Mouse (Mus musculus) cerebellum, adult 9-11 months (tissue): ENCODE data around the gene Cercam.

ENCODE experiments used
- DNase-seq: peaks from one replicate; pipeline ENCODE4 v3.0.0; 2022

The Cercam gene

DNA sequence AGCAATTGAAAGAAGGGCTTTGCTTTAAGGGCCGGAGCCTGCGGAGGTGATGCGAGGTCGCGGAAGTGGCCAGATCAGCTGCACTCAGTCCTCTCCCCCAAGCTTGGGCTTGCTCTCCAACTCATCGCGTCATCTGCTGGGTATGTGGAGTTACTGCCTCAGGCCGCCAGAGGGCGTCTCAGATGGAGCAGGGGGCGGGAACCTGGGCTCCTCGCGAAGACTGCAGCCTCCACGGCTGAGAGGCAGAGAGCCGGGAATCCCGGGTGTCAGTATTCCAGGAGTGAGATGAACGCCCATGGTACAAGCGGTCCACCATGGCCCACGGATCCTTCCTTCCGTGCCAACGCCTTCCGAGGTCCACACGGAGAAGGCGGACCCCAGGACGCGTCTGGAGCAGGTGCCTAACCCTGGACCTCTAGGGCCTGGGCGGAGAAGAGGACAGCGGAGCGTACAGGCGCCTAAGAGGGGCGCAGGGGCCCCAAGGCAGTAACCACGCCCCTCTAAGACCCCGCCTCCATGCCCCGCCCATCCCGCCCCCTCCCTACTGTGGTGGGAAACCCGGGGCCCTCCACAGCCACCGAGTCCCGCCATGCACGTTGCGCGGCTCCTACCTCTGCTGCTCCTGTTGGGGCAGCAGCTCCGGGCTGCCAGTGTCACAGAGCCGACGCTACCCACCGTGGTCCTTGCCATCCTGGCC is at the start of gene Cercam:
Gene Cercam (plus strand): TSS at position 216 of the 697 bp plus-strand sequence.
- DNase-seq: peak; percentile 89

DNA sequence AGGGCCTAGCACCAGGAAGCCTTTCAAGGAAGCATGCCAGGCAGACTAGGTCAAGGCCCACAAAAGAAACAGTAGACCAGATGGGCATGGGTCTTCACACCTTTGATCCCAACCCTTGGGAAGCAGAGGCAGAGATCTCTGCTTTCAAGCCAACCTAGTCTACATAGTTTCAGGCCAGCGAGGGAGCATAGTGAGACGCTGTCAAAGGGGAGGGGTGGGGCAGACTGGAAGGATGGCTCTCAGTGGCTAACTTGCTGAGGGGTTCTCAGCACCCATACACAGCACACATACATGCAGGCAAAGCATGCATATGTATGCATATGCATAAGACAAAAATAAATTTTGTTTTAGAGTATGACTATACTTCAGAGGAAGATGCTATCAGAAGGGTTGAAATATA is 49.6 kb upstream of the Cercam start:
- no peak for DNase-seq

DNA sequence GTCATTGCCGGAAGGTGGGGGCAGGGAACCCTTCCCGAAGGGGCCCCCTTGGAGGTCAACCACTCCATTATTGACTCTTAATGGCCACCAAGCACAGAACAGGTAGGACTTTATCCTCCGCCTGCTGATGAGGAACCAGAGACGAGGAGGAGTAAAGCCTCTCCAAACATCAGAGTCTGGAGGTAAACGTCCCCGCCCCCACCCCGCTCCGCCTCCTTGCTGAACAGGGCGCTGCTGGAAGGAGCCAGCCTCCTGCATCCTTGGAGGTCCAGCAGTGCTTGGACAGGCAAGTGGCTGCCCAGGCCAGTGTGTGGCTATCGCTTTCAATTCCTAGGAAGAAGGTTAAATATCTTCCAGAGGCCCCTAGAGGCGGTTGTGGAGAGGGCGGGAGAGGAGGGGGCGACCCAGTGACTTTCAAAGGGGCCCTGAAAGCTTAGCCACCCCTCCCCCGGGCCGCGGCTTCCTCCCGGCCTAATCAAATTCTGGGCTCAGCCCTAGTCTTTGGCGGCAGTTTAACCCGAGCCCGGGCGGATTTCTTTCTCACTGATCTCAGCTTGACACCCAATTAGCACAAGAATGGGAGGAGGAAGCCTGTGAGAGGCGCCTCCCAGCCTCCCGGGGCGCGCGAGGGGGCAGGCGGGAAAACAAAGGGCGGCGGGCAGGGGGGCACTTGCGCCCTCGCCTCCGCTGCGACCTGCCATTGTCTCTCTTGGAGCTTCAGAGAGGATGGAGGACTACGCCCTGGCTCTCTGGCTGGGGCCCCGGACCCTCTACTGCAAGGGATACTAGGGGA is 48.7 kb upstream of the Cercam start, which contains the start of gene Urm1:
Gene Urm1 (plus strand): TSS at position 51 of the 793 bp plus-strand sequence.
- DNase-seq: peak; percentile 70

DNA sequence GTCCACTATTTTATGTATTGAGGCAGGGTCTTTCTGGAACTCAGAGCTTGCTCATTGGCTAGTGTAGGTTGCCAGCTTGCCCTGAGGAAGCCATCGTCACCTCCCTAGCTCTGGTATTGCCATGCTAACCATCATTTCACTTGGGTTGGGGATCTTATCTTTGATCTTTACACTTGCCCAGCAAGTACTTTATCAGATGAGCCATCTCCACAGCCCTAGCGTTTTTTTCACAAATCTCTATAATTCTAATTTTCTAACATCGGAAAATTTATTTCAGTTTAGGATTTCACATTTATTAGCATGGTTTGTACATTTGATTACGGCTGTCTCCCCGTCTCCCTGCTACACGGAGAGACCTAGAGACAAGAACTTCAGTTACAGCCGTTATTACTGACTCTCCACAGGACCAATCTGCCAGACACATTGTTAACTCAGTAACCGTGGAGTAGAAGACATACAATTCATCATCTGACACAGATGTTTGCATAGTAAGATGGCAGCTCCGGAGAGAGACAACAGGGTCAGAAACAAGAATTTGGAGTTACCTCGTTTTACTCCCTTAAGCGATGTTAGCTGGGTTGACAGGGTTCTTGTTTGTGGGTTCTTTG is 42.5 kb upstream of the Cercam start:
- DNase-seq: no peak

DNA sequence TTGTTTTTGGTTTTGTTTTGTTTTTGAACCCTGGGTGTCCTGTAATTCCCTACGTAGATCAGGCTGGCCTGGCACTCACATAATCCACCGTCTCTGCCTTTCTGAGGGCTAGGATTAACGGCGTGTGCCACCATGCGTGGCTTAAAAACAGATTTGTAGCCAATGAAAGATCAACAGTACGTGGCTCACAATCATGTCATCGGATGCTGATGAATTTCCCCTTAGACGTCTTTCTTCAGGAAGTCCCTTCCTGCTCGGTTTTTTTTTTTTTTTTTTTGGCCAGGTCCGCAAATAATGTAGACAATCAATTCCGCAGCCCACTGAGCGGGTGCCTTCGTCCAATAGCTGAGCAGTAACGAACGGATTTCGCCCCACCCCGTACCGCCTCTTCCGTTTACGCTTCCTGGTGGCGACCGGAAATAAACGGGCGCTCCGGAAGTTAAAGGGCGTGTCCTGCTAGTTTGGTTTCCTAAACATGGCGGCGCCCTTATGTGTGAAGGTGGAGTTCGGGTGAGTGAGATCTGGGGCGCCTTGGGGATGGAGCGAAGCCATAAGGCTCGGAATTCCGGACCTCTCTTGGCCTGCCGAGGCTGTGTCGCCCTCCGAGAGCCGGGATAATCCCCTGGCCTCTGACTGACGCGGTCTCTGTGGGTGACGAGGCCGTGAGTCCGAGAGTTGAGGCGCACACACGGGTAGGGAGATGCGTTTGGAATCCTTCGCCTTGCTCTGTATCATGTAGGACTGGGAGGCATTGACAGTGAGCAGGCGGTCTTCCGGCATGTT is 41.8 kb upstream of the Cercam start:
- peak; percentile 96 for DNase-seq

DNA sequence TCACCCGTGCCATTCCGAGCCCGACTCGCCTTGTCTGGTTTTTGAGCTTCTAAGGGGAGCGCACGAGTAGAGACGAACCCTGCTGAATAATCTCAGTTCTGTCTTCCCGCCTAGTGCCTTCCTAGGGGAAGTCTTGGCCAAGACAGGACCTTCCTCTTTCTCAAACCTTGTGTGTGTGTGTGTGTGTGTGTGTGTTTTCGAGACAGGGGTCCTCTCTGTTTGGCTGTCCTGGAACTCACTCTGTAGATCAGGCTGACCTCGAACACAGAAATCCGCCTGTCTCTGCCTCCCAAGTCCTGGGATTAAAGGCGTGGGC is 41.3 kb upstream of the Cercam start:
- no peak for DNase-seq

DNA sequence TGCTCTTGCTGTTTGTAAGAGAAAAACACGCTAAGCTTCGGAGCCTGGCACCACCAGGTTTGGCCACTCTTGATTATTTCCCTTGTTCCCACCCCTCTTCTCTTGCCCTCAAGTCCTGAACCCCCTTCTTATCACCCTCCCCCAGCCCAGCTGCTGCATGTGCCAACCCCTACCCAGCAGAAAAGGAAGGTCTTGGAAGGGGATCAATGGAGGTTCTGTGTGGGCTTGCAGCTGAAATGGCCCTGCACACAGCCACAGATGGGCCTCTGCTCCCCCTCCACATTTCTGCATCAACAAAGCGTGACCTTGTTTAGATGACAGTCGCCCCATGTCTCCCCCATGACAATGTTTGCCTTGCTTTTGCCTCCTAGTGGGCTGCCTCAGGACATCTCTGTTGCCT is 37.9 kb upstream of the Cercam start:
- peak; percentile 49 for DNase-seq

DNA sequence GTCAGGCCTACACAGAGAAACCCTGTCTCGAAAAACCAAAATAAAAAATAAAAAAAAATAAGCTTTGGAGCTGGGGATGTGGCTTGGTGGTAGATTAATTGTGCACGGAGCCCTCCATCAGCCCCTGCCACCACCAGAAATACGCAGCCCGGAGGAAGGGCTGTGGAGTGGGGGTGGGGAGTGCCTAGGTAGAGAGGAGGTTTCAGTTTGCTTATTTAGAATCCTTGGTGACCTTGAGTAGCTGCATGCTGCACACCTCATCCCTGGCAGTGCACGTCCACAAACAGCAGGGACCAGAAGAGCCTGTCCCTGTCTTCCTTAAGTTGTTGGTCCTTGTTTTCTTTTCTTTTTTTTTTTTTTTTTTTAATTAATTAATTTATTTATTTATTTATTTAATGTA is 35.2 kb upstream of the Cercam start:
- DNase-seq: no peak

DNA sequence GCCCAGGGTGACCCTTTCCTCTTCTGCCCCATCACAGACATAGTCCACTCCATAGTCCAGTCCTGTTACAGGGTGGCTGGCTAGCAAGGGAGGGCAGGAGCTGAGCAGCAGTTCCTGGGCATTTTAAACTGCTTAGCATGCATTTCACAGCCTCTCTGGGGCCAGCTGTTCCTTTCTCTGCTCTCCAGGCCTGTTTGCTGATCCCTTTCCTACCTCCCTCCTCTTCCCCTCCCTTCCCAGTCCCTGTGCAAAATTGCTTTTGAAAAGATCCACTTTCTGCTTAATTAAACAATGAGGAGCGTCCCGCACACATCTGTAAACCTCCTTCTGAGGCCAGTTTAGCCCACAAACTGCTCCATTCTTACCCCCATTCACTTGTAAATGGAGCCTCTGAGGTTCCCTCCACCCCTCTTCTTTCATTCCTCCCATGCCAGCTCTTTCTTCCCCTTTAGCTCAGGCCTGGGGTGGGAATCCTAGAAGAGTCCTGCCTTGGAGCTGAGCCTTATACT is 33.5 kb upstream of the Cercam start:
- DNase-seq: no peak

DNA sequence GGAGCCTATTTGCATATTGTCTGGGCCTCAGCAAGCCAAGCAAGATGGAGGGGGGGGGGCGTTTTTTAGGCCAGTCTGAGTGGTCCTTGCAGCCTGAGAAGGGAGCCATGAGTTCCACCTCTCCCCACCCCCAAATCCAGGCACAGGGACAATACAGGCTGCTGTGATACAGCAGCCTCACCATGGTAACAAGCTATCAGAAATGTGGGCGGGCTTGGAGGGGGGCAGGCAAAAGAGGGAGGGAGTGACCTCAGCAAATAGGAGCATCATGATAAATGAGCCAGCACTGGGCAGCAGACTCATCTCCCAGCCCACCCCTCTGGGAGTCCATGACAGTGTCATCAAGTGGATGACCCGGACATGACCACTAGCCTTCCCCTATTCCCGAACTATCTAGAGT is 29.5 kb upstream of the Cercam start:
- no peak for DNase-seq

DNA sequence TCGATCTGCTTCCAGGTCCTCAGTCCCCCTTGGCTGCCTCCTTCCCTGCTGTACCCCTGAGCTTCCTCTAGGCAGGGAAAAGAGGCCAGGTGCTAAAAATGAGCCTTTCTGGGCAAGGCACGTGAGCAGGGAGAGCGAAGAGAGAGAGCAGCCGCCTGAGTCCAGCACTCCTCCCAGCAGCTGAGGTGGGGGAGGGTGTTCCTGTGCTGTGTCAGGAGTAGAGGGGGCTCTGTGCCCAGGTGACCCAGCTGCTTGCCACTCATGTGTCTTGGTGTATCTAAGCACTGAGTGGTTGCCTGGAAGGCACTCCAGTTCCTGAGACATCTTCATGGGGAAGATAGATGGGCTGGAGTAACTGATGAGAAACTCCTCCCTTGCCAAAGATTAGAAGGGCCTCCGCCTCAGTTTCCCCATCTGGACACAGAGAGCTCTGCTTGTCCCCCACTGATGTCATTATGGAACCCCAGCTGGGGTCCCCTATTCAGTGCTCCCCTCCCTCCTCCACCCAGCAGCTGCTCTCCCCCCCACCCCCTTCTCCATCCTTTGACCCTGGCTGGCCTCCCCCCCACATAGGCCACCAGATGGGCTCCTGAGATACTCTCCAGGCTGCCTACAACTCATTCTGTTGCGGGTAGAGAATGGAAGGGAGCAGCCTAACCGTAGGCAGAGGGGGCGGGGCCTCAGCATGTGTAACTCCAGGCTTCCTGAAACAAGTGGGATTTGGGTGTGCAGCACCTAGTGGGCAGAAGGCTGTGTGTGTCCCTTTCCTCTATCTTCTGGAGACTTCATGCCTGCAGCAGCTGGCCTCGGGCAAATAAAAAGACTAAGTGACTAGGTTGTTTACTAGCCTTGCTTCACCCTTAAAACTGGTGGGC is 25.5 kb upstream of the Cercam start:
- DNase-seq: no peak

DNA sequence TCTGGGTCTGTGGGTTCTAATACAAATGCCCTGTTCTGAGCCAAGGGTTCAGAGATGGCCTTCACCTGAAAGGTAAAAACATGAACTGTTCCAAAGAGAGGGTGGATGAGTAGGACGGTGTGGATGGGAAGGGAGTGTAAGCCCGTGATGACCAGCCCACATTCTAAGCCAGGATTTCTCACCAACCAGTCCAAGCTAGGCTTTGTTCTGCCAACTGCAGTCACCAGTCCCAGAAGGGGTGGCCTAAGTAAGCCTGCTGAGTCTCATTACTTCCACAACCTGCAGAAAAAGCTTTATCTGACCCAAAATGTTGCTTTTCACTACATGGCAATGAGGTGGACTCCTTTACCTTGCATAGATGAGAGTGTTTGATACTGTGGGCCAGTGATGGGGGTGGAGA is 24.8 kb upstream of the Cercam start:
- no peak for DNase-seq

DNA sequence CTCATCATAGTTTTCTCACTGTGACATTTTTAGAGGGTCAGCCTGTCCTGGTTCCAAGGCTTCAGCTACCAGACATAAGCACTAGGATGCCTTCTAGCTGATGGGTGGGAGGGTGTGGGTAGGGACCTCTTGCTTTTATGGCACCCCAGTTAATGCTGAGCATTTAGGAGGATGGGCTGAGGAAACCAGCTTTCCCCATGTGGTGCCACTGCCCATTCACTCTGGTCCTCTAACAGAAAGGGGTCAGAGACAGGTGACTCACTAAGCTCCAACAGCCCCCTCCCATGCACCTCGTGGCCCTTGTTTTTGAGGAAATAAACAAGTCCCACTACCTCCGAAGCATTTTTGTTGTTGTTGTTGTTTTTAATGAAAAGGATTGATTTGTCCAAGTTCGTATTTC is 24.3 kb upstream of the Cercam start:
- no peak for DNase-seq

DNA sequence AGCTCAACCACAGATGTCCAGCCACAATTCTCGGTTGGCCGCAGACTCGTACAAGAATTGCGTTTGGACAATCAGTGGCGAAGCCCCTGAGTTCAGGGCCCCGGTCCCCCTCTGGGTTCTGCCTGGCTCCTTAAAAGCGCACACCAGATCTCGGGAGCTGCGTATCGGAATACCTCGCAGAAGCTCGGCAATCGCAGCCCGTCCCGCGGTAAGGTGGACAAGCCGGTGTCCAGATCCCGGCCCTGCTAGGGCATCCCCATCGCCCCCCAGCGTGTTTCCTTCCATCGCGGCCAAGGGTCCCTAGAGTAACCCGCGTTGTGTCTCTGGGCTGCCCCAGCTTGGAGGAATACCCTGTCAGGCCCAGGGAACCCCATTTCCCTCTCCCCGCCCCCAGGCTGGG is 23.3 kb upstream of the Cercam start:
- no peak for DNase-seq

DNA sequence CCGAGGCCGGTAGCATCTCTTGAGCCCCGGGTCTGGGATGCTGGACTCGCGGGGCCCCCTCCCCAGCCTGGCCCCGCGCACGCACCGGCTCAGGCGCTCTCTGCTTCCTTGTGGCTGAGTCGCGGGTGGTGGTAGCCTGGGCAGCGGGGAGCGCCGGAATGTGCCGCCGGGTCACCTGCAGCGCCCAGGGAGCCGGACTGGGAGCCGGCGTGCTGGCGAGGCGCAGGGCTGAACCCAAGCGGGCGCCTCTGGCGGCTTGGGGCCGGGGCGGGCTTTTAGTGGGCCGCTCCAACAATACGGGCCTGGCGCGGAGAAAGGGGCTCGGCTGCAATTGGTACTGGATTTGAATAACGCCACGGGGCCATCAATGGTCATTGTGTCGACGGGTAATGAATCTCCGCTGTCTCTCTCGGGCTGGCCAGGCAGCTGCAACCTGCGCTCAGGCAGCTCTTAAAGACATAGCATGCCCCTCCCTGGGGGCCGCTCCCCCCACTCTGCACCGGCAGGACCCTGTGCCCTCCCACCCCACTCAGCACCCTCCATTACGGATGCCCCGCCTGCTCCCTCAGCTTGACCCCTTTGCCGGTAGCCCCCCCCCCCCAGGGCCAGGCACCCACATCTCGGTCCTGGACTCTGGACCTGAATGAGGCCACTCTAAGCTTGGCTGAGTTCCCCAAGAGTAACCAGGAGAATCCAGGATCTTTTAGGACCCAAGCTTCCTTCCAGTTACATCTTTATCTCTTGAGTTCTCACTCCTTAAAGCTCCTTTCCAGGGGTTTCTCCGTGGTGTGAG is 22.7 kb upstream of the Cercam start:
- no peak for DNase-seq

DNA sequence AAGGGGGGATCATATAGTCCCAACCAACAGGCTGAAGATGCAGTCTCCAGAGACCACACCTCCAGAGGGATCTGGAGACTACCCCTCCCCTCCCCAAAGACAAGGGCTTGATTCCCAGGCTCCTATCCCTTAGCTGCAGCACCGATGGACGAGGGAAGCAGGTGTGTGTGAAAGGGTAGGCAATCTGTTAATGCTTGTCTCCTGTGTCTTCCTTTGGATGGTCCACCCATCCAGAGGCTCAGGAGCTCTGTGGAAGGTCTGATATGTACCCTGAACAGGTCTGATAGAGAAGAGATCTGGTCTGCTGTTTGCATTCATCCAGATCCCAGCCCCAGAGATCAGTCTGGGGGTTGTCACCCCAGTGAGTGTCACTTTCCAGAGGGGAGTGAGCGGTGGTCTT is 22.1 kb upstream of the Cercam start:
- no peak for DNase-seq

DNA sequence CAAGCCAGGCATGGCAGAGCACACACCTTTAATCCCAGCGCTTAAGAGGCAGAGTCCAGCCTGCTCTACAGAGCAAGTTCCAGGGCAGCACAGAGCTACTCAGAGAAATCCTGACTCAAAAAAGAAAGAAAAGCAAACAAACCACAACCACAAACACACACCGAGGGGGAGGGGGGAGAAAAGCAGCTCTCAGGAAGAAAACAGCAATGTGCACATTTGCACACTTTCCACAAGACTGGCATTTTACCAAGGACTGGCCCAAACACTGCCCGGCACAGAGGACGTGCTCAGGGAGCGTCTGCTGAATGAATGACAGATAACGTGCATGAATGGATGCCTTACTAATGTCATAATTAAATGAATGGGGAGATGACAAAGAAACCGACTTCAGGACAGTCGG is 19.9 kb upstream of the Cercam start:
- no peak for DNase-seq

DNA sequence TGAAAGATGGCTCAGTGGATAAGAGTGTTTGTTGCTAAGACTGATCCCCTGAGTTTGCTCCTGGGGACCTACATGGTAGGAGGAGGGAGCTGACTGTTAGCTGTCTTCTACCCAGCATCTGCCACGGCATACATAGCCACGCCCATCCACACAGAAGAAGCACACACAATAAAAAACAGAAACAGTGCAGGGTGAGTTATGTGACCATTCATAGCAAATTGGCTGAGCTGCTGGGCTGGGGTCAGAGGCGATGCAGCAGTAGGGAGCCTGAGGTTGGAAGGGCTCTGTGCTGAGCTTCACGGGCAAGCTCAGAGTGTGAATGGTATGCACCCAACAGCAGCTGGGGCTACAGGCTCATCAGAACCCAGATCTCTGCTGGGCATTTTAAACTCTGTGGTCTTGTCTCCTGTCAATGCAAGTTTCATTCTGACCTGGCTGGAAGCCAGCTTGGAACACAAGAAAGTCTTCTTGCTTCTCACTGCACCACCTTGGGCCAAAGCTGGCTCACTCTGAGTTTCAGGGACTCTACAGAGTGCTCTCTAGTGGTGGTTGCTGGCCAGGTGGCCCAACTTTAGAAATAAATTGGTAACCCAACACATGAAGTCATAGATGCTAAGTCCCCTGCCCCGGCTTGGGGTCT is 19.0 kb upstream of the Cercam start:
- DNase-seq: no peak

DNA sequence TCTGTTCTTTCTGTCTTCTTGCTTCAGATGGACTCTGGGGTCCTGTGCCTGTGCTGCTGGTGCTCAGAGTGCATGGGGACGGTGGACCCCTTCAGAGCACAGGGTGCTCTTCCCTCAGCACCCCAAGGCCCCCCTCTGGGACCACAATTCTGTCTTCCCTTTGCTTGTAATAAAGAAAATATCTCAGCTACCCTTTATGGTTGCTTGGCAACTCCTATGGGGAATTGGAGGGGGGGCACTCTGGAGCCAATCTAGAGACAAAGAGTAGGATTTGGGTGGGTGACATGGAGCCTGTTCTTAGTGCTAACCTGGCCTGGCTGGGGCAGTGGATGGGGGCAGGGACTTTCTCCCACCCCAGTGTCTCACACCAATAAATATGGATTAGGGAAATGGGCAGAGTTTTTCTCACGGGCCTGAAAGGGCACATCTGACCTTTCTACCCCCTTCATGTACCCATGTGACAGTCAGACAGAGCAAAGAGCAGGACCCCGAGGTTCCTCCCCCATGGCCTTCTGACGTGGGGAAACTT is 15.9 kb upstream of the Cercam start:
- DNase-seq: no peak

DNA sequence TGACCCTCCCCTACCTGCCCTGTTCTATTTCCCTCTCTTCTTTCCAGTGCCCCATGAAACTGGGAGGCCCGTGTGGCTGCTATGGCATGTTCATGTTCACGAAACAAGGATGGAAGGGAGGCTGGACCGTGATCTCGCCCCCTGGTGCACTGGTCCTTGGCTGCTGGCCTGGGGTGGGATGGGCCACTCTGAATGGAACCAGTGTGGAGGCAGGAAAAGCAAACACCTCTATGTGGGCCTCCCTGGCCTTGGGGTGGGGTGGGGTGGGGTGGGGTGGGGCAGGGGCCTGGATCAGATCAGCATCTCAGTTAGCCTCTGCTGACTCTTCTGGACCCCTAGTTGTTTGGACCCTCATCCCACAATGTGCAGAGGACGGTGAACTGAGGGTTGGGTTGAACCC is 15.2 kb upstream of the Cercam start:
- no peak for DNase-seq
